1 mouse cellular context compared by ENCODE assay signal in genomic region chr6:135296267-135296666, GRCm38 (mm10).
TF ChIP-seq lines count a peak whose summit lies in the region.

No protein-coding gene starts in this region.

TF ChIP-seq in MEL, 35 proteins besides CTCF, POLR2A, EP300 and RAD21 (continued from another document):
- TF ChIP-seq CHD1 (IDR thresholded peaks at IDR 0.05; ENCODE audit: low read depth, low read length) (no peak), MAFK (IDR thresholded peaks at IDR 0.05; ENCODE audit: borderline replicate concordance, low read depth, low read length) (no peak), ETS1 (IDR thresholded peaks at IDR 0.05; ENCODE audit: low read depth, low read length) (no peak), NRF1 (IDR thresholded peaks at IDR 0.05; ENCODE audit: insufficient read depth, low read depth, low read length, poor library complexity, severe bottlenecking) (peak; percentile 84), JUND (IDR thresholded peaks at IDR 0.05; ENCODE audit: low read depth, low read length) (no peak), BHLHE40 (IDR thresholded peaks at IDR 0.05; ENCODE audit: borderline replicate concordance, low read depth, low read length) (no peak), TAL1 (IDR thresholded peaks at IDR 0.05; ENCODE audit: low read length) (no peak), MAX (IDR thresholded peaks at IDR 0.05; ENCODE audit: low read length) (peak; percentile 93), GATA1 (IDR thresholded peaks at IDR 0.05; ENCODE audit: low read depth, low read length) (no peak), MAZ (IDR thresholded peaks at IDR 0.05; ENCODE audit: low read depth, low read length) (no peak), USF2 (IDR thresholded peaks at IDR 0.05; ENCODE audit: borderline replicate concordance in 1 of 2, insufficient read depth in 1 of 2, low read depth in 1 of 2, low read length in 2 of 2) (0 out of 4 replicates have a peak, but pooled peaks of 1 of the 2 experiments have one; percentile 17), SMC3 (IDR thresholded peaks at IDR 0.05; ENCODE audit: low read depth, low read length) (no peak), SIN3A (IDR thresholded peaks at IDR 0.05; ENCODE audit: low read length) (peak; percentile 40; the same call in 1 of the 2 replicates), POLR2AphosphoS2 (IDR thresholded peaks at IDR 0.05; ENCODE audit: low read length) (no peak), ELF1 (IDR thresholded peaks at IDR 0.05; ENCODE audit: low read depth, low read length) (no peak), NELFE (IDR thresholded peaks at IDR 0.05; ENCODE audit: low read depth, low read length) (peak; percentile 54), POLR2AphosphoS5 (IDR thresholded peaks at IDR 0.05; ENCODE audit: borderline replicate concordance, low read depth, low read length) (no peak), CHD2 (IDR thresholded peaks at IDR 0.05; ENCODE audit: low read length) (no peak), GABPA (IDR thresholded peaks at IDR 0.05; ENCODE audit: low read depth, low read length) (no peak), MXI1 (IDR thresholded peaks at IDR 0.05; ENCODE audit: low read depth, low read length) (peak; percentile 80), RCOR1 (IDR thresholded peaks at IDR 0.05; ENCODE audit: low read depth, low read length) (0 out of 2 replicates have a peak, but pooled peaks have one; percentile 16), MYB (IDR thresholded peaks at IDR 0.05; ENCODE audit: low read depth, low read length) (no peak), ZC3H11A (IDR thresholded peaks at IDR 0.05; ENCODE audit: low read depth, low read length) (no peak), KAT2A (conservative IDR thresholded peaks at IDR 0.05; ENCODE audit: low read depth, low read length) (no peak), USF1 (IDR thresholded peaks at IDR 0.05; ENCODE audit: low read depth, low read length) (peak; percentile 86), TBP (IDR thresholded peaks at IDR 0.05; ENCODE audit: low read depth, low read length) (0 out of 2 replicates have a peak, but pooled peaks have one; percentile 18), ZNF384 (IDR thresholded peaks at IDR 0.05; ENCODE audit: low read depth, low read length) (no peak), UBTF (IDR thresholded peaks at IDR 0.05; ENCODE audit: borderline replicate concordance, insufficient read depth, low read depth, low read length) (no peak), MYC (IDR thresholded peaks at IDR 0.05; ENCODE audit: low read depth, low read length) (peak; percentile 91)
